Mouse (Mus musculus) lung, adult 2 months (tissue): Measurements from ENCODE around the gene N6amt1. TPM values are rescaled to one million over a fixed set of nuclear protein-coding genes. Genes with fewer than 3 reads are reported as not detected.

Experiments
- DNase-seq: peaks from one replicate; pipeline ENCODE4 v3.0.0; 2022
- H3K4me1 ChIP-seq: fragments of 200-500 bp; 2 replicates; pipeline ENCODE4 v1.6.1; 2011; ENCODE audit warnings: low read length; ENCODE audit not compliant: control insufficient read depth, insufficient read depth
- H3K4me3 ChIP-seq: fragments of 200-500 bp; replicated peaks from 2 replicates; pipeline ENCODE3; 2011; ENCODE audit warnings: low read depth, mild to moderate bottlenecking, control low read depth, low read length; ENCODE audit errors: extremely low read depth
- CTCF ChIP-seq: fragments of 200-500 bp; IDR thresholded peaks from 2 replicates; pipeline ENCODE4 v1.5.1; 2011; ENCODE audit warnings: mild to moderate bottlenecking, low read length, control low read depth; ENCODE audit not compliant: insufficient read depth
- POLR2A ChIP-seq: fragments of 200-500 bp; IDR thresholded peaks from 2 replicates; pipeline ENCODE4 v1.6.1; 2011; ENCODE audit warnings: low read depth, mild to moderate bottlenecking, control low read depth, low read length, borderline replicate concordance; ENCODE audit errors: extremely low read depth
- WGBS: fragments of 180-500 bp; shearing (Covaris S2); methylation state at CpG from one replicate; pipeline ENCODE4 v1.1.7; 2018; 5-methylcytosine and 5-hydroxymethylcytosine counted together
- polyA plus RNA-seq: library from polyadenylated mRNA; depleted of rRNA; stranded (reverse); fragments of >200 nt; gene quantifications from 2 replicates; pipeline ENCODE4 v1.2.3, GENCODE M21; 2012

The N6amt1 gene
- polyA plus RNA-seq, 1 experiment: 6.7 TPM

DNA sequence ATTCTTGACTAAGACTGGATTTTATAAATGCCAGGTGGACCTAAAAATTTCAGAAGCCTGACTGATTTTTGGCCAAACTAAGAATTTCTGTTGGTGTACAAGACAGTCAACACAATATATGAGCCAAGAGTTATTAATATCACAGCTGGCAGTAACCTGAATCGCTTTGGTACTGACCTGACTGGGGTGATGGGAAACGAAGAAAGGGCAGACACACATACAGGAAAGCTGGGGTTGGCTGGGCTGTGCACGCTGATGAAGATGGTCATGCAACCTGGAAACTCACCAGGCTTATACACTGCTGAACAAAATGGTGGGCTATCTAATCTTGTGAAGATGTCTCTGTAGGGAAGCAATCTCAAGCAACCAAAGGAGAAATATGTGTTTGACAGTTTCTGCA lies 24.0 kb upstream of the N6amt1 start:
- no peak overlapping the region for H3K4me3 ChIP-seq
- TF ChIP-seq CTCF (no peak), POLR2A (no peak)
- no peaks in the 10 kb centered on the region for H3K4me1 ChIP-seq
- DNase-seq: no peak
- 85% methylated on average over 3 of the region's 3 CpGs for WGBS

DNA sequence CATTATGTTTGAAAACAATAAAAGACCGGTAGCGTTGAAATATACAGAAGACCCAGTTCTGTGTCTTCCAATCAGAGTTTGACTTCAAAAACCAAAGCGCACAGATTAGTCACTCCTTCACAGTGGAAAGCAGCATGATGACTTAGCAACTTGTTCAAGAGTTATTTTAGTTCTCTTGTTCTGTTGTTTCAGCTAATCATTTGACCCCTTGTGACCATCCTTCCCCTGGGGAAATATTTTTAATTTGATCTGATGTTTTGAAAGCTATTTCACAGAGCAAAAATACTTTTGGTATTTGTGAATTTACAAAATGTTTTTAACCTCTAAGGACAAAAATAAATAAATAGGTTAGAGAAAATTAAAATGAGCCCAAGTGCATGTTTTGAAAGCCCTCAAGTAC lies 19.2 kb upstream of the N6amt1 start:
- WGBS: 92% methylated on average over 3 of the region's 3 CpGs
- no peaks in the 10 kb centered on the region for H3K4me1 ChIP-seq
- TF ChIP-seq POLR2A: no peak
- TF ChIP-seq CTCF: no peak
- no peak overlapping the region for H3K4me3 ChIP-seq
- DNase-seq: no peak

GRCm38 (mm10) chr16:87341043-87341572 lies 12.9 kb upstream of the N6amt1 start:
- WGBS: 75% methylated on average over 6 of the region's 6 CpGs
- no peak for TF ChIP-seq POLR2A
- TF ChIP-seq CTCF: no peak
- DNase-seq: no peak
- no peaks in the 10 kb centered on the region for H3K4me1 ChIP-seq
- no peak overlapping the region for H3K4me3 ChIP-seq

GRCm38 (mm10) chr16:87348133-87348532 lies 5.9 kb upstream of the N6amt1 start:
- no peak for TF ChIP-seq CTCF
- no peak for TF ChIP-seq POLR2A
- 76% methylated on average over 2 of the region's 2 CpGs for WGBS
- no peak for DNase-seq
- Histone ChIP-seq H3K4me3 (no peak overlapping the region), H3K4me1 (no peaks in the 10 kb centered on the region)

- H3K4me3 ChIP-seq: no peak overlapping the region
- DNase-seq: no peak
- no peak for TF ChIP-seq POLR2A
- TF ChIP-seq CTCF: no peak
- WGBS: 74% methylated on average over 5 of the region's 5 CpGs
- no peaks in the 10 kb centered on the region for H3K4me1 ChIP-seq
Measured at GRCm38 (mm10) chr16:87351386-87352105, 2.4 kb upstream of the N6amt1 start.

- WGBS: 98% methylated on average over 1 of the region's 1 CpGs
- DNase-seq: no peak
- no peaks in the 10 kb centered on the region for H3K4me1 ChIP-seq
- no peak overlapping the region for H3K4me3 ChIP-seq
- TF ChIP-seq CTCF (no peak), POLR2A (no peak)
Measured at GRCm38 (mm10) chr16:87353605-87354004, 380 bp upstream of the N6amt1 start.

DNA sequence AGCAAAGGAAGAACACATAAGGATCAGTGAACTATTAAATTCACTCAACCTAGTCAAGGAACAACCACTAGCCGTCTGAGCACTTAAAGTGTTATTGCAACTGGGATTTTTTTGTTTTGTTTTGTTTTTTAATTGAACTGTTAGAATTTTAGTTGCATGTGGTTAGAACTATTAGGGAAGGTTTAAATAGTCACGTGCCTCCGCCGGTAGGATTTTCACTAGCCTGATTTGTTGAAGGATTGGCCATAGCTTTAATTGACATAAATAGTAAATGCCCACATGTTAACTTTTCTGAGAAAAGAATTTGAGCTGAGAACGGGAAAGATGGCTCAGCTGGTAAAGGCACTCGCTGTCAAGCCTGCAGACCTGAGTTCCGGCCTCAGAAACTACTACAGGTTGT lies 763 bp downstream of the N6amt1 start:
- WGBS: 77% methylated on average over 7 of the region's 7 CpGs
- no peak for DNase-seq
- TF ChIP-seq CTCF (no peak), POLR2A (no peak)
- Histone ChIP-seq H3K4me3 (no peak overlapping the region), H3K4me1 (no peaks in the 10 kb centered on the region)

GRCm38 (mm10) chr16:87360096-87360495 lies 6.1 kb downstream of the N6amt1 start:
- no peaks in the 10 kb centered on the region for H3K4me1 ChIP-seq
- WGBS: 87% methylated on average over 6 of the region's 6 CpGs
- TF ChIP-seq CTCF (no peak), POLR2A (no peak)
- DNase-seq: no peak
- H3K4me3 ChIP-seq: no peak overlapping the region

DNA sequence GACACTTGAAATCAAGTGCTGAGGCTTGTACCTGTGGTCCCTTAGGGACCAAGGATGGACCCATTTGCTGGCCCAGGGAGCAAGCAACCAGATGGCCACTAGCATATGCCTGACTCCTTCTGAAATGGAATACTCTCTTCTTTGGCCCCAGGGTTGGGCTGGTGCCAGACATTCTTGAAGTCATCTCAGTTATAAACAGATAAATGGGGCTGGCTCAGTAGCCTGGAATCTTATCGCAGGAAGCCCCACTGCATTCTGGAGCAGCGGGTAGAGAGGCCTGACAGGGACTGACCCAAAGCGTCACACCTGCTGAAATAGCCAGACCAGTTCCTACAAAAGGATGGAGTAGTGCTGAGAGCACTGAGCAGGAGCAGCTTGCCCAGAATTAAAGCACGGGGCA lies 10.2 kb downstream of the N6amt1 start:
- no peak overlapping the region for H3K4me3 ChIP-seq
- H3K4me1 ChIP-seq: no peaks in the 10 kb centered on the region
- TF ChIP-seq CTCF: no peak
- TF ChIP-seq POLR2A: no peak
- 57% methylated on average over 4 of the region's 4 CpGs for WGBS
- no peak for DNase-seq

GRCm38 (mm10) chr16:87366035-87366434 lies 12.1 kb downstream of the N6amt1 start:
- TF ChIP-seq POLR2A (no peak), CTCF (no peak)
- WGBS: 77% methylated on average over 10 of the region's 10 CpGs
- Histone ChIP-seq H3K4me3 (no peak overlapping the region), H3K4me1 (no peaks in the 10 kb centered on the region)
- no peak for DNase-seq
